Comparison of ENCODE assay signal across 12 mouse cellular contexts in the genomic region with DNA sequence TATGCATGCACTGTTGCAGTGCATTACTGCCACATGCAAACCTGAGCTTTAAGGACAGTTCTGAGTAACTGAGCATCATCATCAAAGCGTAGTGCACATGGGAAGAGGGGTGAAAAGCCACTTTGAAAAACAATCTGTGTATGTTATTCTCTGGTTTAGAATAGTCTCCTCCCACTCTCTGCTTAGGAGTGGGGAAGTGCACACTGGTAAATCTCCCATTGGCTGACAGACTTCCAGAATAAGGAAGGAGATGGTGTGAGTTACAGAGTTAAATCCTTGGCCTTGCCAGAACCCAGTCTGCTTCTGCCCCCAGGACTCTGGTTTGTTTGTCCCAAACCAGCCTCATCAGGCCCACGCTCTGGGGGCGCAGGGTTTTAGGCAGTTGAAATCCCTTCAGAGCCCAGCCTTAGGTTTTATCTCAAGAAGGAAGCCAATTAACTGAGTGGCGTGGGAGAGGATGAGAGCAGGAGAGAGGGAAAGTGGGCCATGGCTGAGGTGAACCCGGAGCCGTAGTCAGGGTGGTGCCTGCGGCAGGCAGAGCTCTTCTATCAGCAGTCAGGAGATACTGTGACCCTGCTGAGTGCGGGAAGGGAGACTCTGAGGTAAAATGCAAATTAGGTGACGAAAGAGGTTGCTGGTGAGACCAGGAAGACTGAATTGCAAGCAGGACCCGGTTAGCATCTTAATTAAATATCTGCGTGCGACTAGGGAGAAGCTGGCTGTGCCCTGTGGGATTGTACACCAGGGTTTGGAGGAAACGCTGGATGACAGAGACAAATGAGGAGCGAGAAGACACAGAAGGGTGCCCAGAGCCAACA.
A peak's percentile ranks its signal among the peaks of the same experiment; 100 is the strongest.
DNase-seq lines count a peak whose midpoint lies in the region; ATAC-seq lines count a peak whose summit lies in the region.
"Had no signal": no experiment of that assay in that cellular context is flagged by ENCODE, and none has a peak within 500 bp of the region (broad histone marks: within the 10 kb centered on the region; RNA-seq: fewer than 3 reads in every experiment).

No protein-coding gene starts in this region.

- peaks cover 33% of the 10 kb centered on the region for H3K27me3 ChIP-seq in forebrain, embryonic 10.5 days (ENCODE audit: poor library complexity, severe bottlenecking)
- H3K27me3 ChIP-seq in forebrain, embryonic 16.5 days (replicated peaks; ENCODE audit: control insufficient read depth, insufficient read depth, low read length), result 0 out of 2 replicates have a peak, but pooled peaks cover 2% of the 10 kb centered on the region
- H3K27me3 ChIP-seq in limb, embryonic 10.5 days (ENCODE audit: low read depth, poor library complexity, severe bottlenecking), result peaks cover 27% of the 10 kb centered on the region

- no peak overlapping the region for H3K4me2 ChIP-seq in forebrain, embryonic 16.5 days (ENCODE audit: low read length)
- H3K4me2 ChIP-seq: liver, embryonic 15.5 days had no signal

- ATAC-seq in forebrain, embryonic 16.5 days, result no peak
- ATAC-seq: Patski had no signal

- H3K27ac ChIP-seq in forebrain, embryonic 10.5 days, result no peak overlapping the region
- H3K27ac ChIP-seq in forebrain, embryonic 16.5 days (ENCODE audit: low read length), result no peak overlapping the region
- no peak overlapping the region for H3K27ac ChIP-seq in limb, embryonic 10.5 days
- H3K27ac ChIP-seq: liver, embryonic 15.5 days had no signal

- no peaks in the 10 kb centered on the region for H3K9me3 ChIP-seq in forebrain, embryonic 10.5 days
- no peaks in the 10 kb centered on the region for H3K9me3 ChIP-seq in forebrain, embryonic 16.5 days (ENCODE audit: control insufficient read depth, low read length)
- no peaks in the 10 kb centered on the region for H3K9me3 ChIP-seq in limb, embryonic 10.5 days (replicated peaks)
- H3K9me3 ChIP-seq: liver, embryonic 15.5 days had no signal

- no peak for DNase-seq in forebrain, embryonic 10.5 days (ENCODE audit: extremely low spot score, low spot score)
- DNase-seq in left cerebral cortex, adult 18-20 months (ENCODE audit: low spot score in 2 of 2), result peak; percentile 12 to 44
- no peak for DNase-seq in left cerebral cortex, adult 11 months (ENCODE audit: low spot score)
- peak; percentile 43 for DNase-seq in brain, adult 2 months (ENCODE audit: low read depth, low spot score)
- DNase-seq in limb, embryonic 10.5 days (ENCODE audit: low spot score), result no peak
- DNase-seq in adrenal gland, postnatal 10 days, result no peak
- no peak for DNase-seq in cerebellum, postnatal 14 days
- DNase-seq: kidney, postnatal 10 days had no signal

- H3K9ac ChIP-seq in forebrain, embryonic 16.5 days (replicated peaks; ENCODE audit: low read depth, low read length), result no peak overlapping the region
- H3K9ac ChIP-seq: liver, embryonic 15.5 days had no signal

- peaks cover 15% of the 10 kb centered on the region for H3K4me1 ChIP-seq in forebrain, embryonic 10.5 days
- H3K4me1 ChIP-seq in forebrain, embryonic 16.5 days (replicated peaks; ENCODE audit: control insufficient read depth, insufficient read depth, low read length), result peaks cover 4% of the 10 kb centered on the region
- peaks cover 9% of the 10 kb centered on the region for H3K4me1 ChIP-seq in limb, embryonic 10.5 days
- H3K4me1 ChIP-seq: liver, embryonic 15.5 days had no signal

- H3K36me3 ChIP-seq in forebrain, embryonic 10.5 days (replicated peaks), result no peaks in the 10 kb centered on the region
- H3K36me3 ChIP-seq in forebrain, embryonic 16.5 days (ENCODE audit: control insufficient read depth, insufficient read depth), result no peaks in the 10 kb centered on the region
- no peaks in the 10 kb centered on the region for H3K36me3 ChIP-seq in limb, embryonic 10.5 days
- H3K36me3 ChIP-seq: liver, embryonic 15.5 days had no signal

- 21% methylated on average over 14 of the region's 14 CpGs for WGBS in forebrain, embryonic 10.5 days
- 16% methylated on average over 14 of the region's 14 CpGs for WGBS in forebrain, embryonic 16.5 days
- 16% methylated on average over 14 of the region's 14 CpGs for WGBS in limb, embryonic 10.5 days

- H3K4me3 ChIP-seq in forebrain, embryonic 10.5 days, result peak overlapping the region; percentile 19; the same call in 1 of the 2 replicates
- H3K4me3 ChIP-seq in forebrain, embryonic 16.5 days (replicated peaks; ENCODE audit: low read length), result no peak overlapping the region
- H3K4me3 ChIP-seq in limb, embryonic 10.5 days, result peak overlapping the region; percentile 15; the same call in 1 of the 2 replicates
- H3K4me3 ChIP-seq: erythroblast, embryonic 14.5 days; liver, embryonic 15.5 days had no signal

Comparison
In these comparisons a context has a peak if more than half of its experiments do, and no peak if none do; other contexts are left out.
1. DNase-seq: peak in left cerebral cortex, adult 18-20 months (2 of 2) and brain, adult 2 months (single experiment); none in forebrain, embryonic 10.5 days (single experiment), left cerebral cortex, adult 11 months (single experiment), limb, embryonic 10.5 days (single experiment), adrenal gland, postnatal 10 days (single experiment) and cerebellum, postnatal 14 days (0 of 2).